Mouse (Mus musculus): Measurements from ENCODE around the gene Crybg2. TPM values are rescaled to one million over a fixed set of nuclear protein-coding genes. Genes with fewer than 3 reads are reported as not detected.

Gene Crybg2
- polyA plus RNA-seq, 1 experiment = 19.2 TPM

- Histone ChIP-seq H3K4me3 (ENCODE audit: low read depth, low read length) (no peak overlapping the region), H3K4me1 (ENCODE audit: control insufficient read depth, insufficient read depth, low read length) (peaks cover 4% of the 10 kb centered on the region), H3K9ac (ENCODE audit: low read depth, poor library complexity, severe bottlenecking) (no peak overlapping the region), H3K27me3 (ENCODE audit: control insufficient read depth, insufficient read depth, low read length, poor library complexity, severe bottlenecking) (no peaks in the 10 kb centered on the region), H3K36me3 (ENCODE audit: control insufficient read depth, insufficient read depth, low read length, poor library complexity, severe bottlenecking) (peaks cover 2% of the 10 kb centered on the region), H3K9me3 (replicated peaks; ENCODE audit: control insufficient read depth, insufficient read depth, low read length, poor library complexity, severe bottlenecking) (no peaks in the 10 kb centered on the region), H3K27ac (ENCODE audit: insufficient read depth, low read length) (no peak overlapping the region)
- peak; percentile 84 for TF ChIP-seq EP300 (IDR thresholded peaks at IDR 0.05; ENCODE audit: insufficient read depth, low read depth, low read length)
- TF ChIP-seq CTCF (IDR thresholded peaks at IDR 0.05; ENCODE audit: low read depth, low read length) = no peak
Observed at GRCm38 (mm10) chr4:134020621-134021020, 40.0 kb upstream of the Crybg2 start.

DNA sequence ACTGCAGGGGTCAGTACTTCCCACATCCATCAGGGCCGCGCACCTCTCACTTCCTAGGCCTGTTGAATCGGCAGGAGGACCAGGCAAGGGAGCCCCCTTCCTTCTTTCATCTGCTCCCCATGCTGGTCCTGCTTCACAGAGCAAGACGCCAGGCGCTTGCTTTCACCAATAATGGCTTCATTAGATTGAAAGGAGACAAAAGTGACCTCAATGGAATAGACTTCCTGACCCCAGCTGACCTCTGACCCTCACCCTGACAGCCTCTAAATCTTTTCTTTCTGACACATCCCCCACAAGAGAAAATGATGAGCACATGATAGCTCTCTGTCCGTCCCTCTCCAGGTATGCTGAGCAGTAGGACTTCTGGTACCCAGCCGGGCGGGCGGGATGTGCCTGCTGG lies 34.8 kb upstream of the Crybg2 start:
- no peaks in the 10 kb centered on the region for H3K27me3 ChIP-seq (ENCODE audit: control insufficient read depth, insufficient read depth, low read length, poor library complexity, severe bottlenecking)
- no peak overlapping the region for H3K27ac ChIP-seq (ENCODE audit: insufficient read depth, low read length)
- peaks cover 2% of the 10 kb centered on the region; the same call in 1 of the 2 replicates for H3K9me3 ChIP-seq (replicated peaks; ENCODE audit: control insufficient read depth, insufficient read depth, low read length, poor library complexity, severe bottlenecking)
- TF ChIP-seq CTCF (IDR thresholded peaks at IDR 0.05; ENCODE audit: low read depth, low read length) (no peak), POLR2A (IDR thresholded peaks at IDR 0.05; ENCODE audit: insufficient read depth, low read length) (no peak), EP300 (IDR thresholded peaks at IDR 0.05; ENCODE audit: insufficient read depth, low read depth, low read length) (no peak)
- no peaks in the 10 kb centered on the region for H3K36me3 ChIP-seq (ENCODE audit: control insufficient read depth, insufficient read depth, low read length, poor library complexity, severe bottlenecking)
- no peaks in the 10 kb centered on the region for H3K4me1 ChIP-seq (ENCODE audit: control insufficient read depth, insufficient read depth, low read length)
- H3K4me3 ChIP-seq (ENCODE audit: low read depth, low read length) = no peak overlapping the region
- no peak overlapping the region for H3K9ac ChIP-seq (ENCODE audit: low read depth, poor library complexity, severe bottlenecking)

DNA sequence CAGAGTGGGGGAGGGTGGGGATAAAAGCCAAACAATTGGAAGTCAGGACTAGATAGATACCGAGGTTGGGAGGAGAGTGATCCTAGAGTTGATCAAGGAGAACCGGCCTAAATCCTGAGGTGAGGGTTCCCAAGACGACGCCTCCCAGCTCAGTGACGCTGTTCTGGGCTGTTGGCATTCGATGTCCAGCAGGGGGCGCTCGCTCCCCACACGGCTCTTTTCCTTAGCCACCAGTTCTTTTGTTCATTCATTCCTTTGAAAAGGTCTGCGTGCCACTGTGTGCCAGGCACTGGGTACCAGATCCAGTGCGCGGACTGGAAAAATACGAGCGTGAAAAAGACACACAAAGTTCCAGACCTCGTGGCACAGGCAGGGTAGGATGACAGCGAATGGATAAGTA lies 24.7 kb upstream of the Crybg2 start:
- no peak overlapping the region for H3K9ac ChIP-seq (ENCODE audit: low read depth, poor library complexity, severe bottlenecking)
- no peak overlapping the region for H3K4me3 ChIP-seq (ENCODE audit: low read depth, low read length)
- H3K36me3 ChIP-seq (ENCODE audit: control insufficient read depth, insufficient read depth, low read length, poor library complexity, severe bottlenecking) = no peaks in the 10 kb centered on the region
- TF ChIP-seq CTCF (IDR thresholded peaks at IDR 0.05; ENCODE audit: low read depth, low read length) (peak; percentile 95), POLR2A (IDR thresholded peaks at IDR 0.05; ENCODE audit: insufficient read depth, low read length) (no peak)
- no peaks in the 10 kb centered on the region for H3K4me1 ChIP-seq (ENCODE audit: control insufficient read depth, insufficient read depth, low read length)
- H3K9me3 ChIP-seq (replicated peaks; ENCODE audit: control insufficient read depth, insufficient read depth, low read length, poor library complexity, severe bottlenecking) = peaks cover under 1% of the 10 kb centered on the region; the same call in 1 of the 2 replicates
- H3K27me3 ChIP-seq (ENCODE audit: control insufficient read depth, insufficient read depth, low read length, poor library complexity, severe bottlenecking) = no peaks in the 10 kb centered on the region
- H3K27ac ChIP-seq (ENCODE audit: insufficient read depth, low read length) = no peak overlapping the region

DNA sequence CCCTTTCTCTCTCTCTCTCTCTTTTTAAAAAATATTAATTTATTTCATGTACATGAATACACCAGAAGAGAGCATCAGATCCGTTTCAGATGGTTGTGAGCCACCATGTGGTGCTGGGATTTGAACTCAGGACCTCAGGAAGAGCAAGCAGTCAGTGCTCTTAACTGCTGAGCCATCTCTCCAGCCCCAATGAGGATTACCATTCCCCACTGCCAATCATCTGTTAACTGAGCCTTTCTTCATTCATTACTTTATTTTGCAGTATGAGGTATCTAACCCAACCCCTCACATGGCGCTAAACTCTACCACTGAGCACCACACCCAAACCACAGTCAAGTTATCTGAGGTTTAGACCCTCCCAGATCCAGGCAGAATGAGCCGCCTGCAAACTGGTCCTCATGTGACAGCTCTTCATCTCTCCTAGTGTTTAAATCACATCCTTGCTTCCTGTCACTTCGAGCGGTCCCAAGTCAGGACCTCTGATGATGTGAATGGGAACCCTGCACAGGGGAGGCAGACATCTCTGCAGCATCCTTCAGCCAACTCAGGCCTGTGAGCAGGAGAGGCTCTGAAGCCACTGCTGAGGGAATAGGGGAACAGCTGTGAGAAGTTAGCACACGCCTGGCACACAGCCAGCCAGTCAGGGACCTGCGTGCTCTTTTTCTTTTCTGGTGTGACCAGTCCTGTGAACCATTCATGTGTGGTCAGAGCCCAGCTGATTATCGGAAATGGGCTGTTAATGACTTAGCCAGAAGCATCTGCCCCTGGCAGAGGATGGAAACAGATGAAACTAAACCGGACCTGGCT lies 19.1 kb upstream of the Crybg2 start:
- H3K4me3 ChIP-seq (ENCODE audit: low read depth, low read length) = no peak overlapping the region
- no peaks in the 10 kb centered on the region for H3K36me3 ChIP-seq (ENCODE audit: control insufficient read depth, insufficient read depth, low read length, poor library complexity, severe bottlenecking)
- no peak overlapping the region for H3K27ac ChIP-seq (ENCODE audit: insufficient read depth, low read length)
- TF ChIP-seq CTCF (IDR thresholded peaks at IDR 0.05; ENCODE audit: low read depth, low read length) = no peak
- TF ChIP-seq EP300 (IDR thresholded peaks at IDR 0.05; ENCODE audit: insufficient read depth, low read depth, low read length) = no peak
- TF ChIP-seq POLR2A (IDR thresholded peaks at IDR 0.05; ENCODE audit: insufficient read depth, low read length) = no peak
- H3K27me3 ChIP-seq (ENCODE audit: control insufficient read depth, insufficient read depth, low read length, poor library complexity, severe bottlenecking) = no peaks in the 10 kb centered on the region
- no peak overlapping the region for H3K9ac ChIP-seq (ENCODE audit: low read depth, poor library complexity, severe bottlenecking)
- H3K9me3 ChIP-seq (replicated peaks; ENCODE audit: control insufficient read depth, insufficient read depth, low read length, poor library complexity, severe bottlenecking) = no peaks in the 10 kb centered on the region
- H3K4me1 ChIP-seq (ENCODE audit: control insufficient read depth, insufficient read depth, low read length) = peaks cover 2% of the 10 kb centered on the region

- H3K36me3 ChIP-seq (ENCODE audit: control insufficient read depth, insufficient read depth, low read length, poor library complexity, severe bottlenecking) = no peaks in the 10 kb centered on the region
- no peaks in the 10 kb centered on the region for H3K9me3 ChIP-seq (replicated peaks; ENCODE audit: control insufficient read depth, insufficient read depth, low read length, poor library complexity, severe bottlenecking)
- no peak overlapping the region for H3K4me3 ChIP-seq (ENCODE audit: low read depth, low read length)
- no peak for TF ChIP-seq EP300 (IDR thresholded peaks at IDR 0.05; ENCODE audit: insufficient read depth, low read depth, low read length)
- TF ChIP-seq POLR2A (IDR thresholded peaks at IDR 0.05; ENCODE audit: insufficient read depth, low read length) = no peak
- no peak for TF ChIP-seq CTCF (IDR thresholded peaks at IDR 0.05; ENCODE audit: low read depth, low read length)
- H3K4me1 ChIP-seq (ENCODE audit: control insufficient read depth, insufficient read depth, low read length) = peaks cover 2% of the 10 kb centered on the region
- H3K27ac ChIP-seq (ENCODE audit: insufficient read depth, low read length) = no peak overlapping the region
- no peak overlapping the region for H3K9ac ChIP-seq (ENCODE audit: low read depth, poor library complexity, severe bottlenecking)
- H3K27me3 ChIP-seq (ENCODE audit: control insufficient read depth, insufficient read depth, low read length, poor library complexity, severe bottlenecking) = no peaks in the 10 kb centered on the region
Observed at GRCm38 (mm10) chr4:134043041-134043440, 17.6 kb upstream of the Crybg2 start.

GRCm38 (mm10) chr4:134047648-134048047 lies 13.0 kb upstream of the Crybg2 start:
- no peaks in the 10 kb centered on the region for H3K36me3 ChIP-seq (ENCODE audit: control insufficient read depth, insufficient read depth, low read length, poor library complexity, severe bottlenecking)
- no peaks in the 10 kb centered on the region for H3K4me1 ChIP-seq (ENCODE audit: control insufficient read depth, insufficient read depth, low read length)
- H3K9me3 ChIP-seq (replicated peaks; ENCODE audit: control insufficient read depth, insufficient read depth, low read length, poor library complexity, severe bottlenecking) = no peaks in the 10 kb centered on the region
- no peak overlapping the region for H3K4me3 ChIP-seq (ENCODE audit: low read depth, low read length)
- TF ChIP-seq EP300 (IDR thresholded peaks at IDR 0.05; ENCODE audit: insufficient read depth, low read depth, low read length) = no peak
- no peak for TF ChIP-seq POLR2A (IDR thresholded peaks at IDR 0.05; ENCODE audit: insufficient read depth, low read length)
- no peak for TF ChIP-seq CTCF (IDR thresholded peaks at IDR 0.05; ENCODE audit: low read depth, low read length)
- H3K9ac ChIP-seq (ENCODE audit: low read depth, poor library complexity, severe bottlenecking) = no peak overlapping the region
- no peaks in the 10 kb centered on the region for H3K27me3 ChIP-seq (ENCODE audit: control insufficient read depth, insufficient read depth, low read length, poor library complexity, severe bottlenecking)
- H3K27ac ChIP-seq (ENCODE audit: insufficient read depth, low read length) = no peak overlapping the region

Data from ES-Bruce4 (cell line).